Mouse (Mus musculus) E14TG2a.4 (cell line): ENCODE results near the gene Tnfaip2.

ENCODE experiments used
- CTCF ChIP-seq: conservative IDR thresholded peaks from 2 replicates; pipeline ENCODE4 v1.5.1; 2014; ENCODE audit warnings: low read length
- NANOG ChIP-seq: IDR thresholded peaks from 2 replicates; pipeline ENCODE4 v1.6.1; 2014; ENCODE audit warnings: borderline replicate concordance, low read length, mixed read lengths

- no peak for TF ChIP-seq CTCF
- no peak for TF ChIP-seq NANOG
Observed at GRCm38 (mm10) chr12:111455860-111456259, 13.6 kb downstream of the Tnfaip2 start.
